Mouse (Mus musculus) stomach, postnatal 0 days (tissue): ENCODE measurements at regions not wholly inside any gene's neighbourhood (a gene's known extent, or its start where the extent isn't known, plus 50 kb on each side); places are given as distances from the start of the nearest gene placed in this dataset.

Experiments
- CTCF ChIP-seq: IDR thresholded peaks from 2 replicates; pipeline ENCODE4 v1.5.1; 2016; ENCODE audit warnings: antibody characterized with exemption, low read depth, mild to moderate bottlenecking, moderate library complexity
- EP300 ChIP-seq: optimal IDR thresholded peaks from 2 replicates; pipeline ENCODE3; 2016; ENCODE audit warnings: antibody characterized with exemption

GRCm38 (mm10) chr16:39389943-39390342 is 497.5 kb downstream of the Igsf11 start:
- no peak for TF ChIP-seq CTCF
- TF ChIP-seq EP300 = no peak
